Mouse (Mus musculus) left cerebral cortex, adult 18-20 months (tissue): ENCODE measurements at regions not wholly inside any gene's neighbourhood (a gene's known extent, or its start where the extent isn't known, plus 50 kb on each side); places are given as distances from the start of the nearest gene placed in this dataset.

ENCODE experiments used
- microRNA-seq, 2 experiments: library from miRNA; unstranded; fragments of <30 nt; microRNA quantifications; one replicate each; pipeline ENCODE4 v1.2.0; 2021

Small RNAs in the stretch of these regions (microRNA-seq; reads per million reads assigned to microRNA genes)
- 0 reads per million in 2 experiments for gene Gm23304
